Mouse (Mus musculus) heart, embryonic 12.5 days (tissue): ENCODE measurements around the gene Cdca8. TPM values are rescaled to one million over a fixed set of nuclear protein-coding genes. Genes with fewer than 3 reads are reported as not detected.
A peak's percentile ranks its signal among the peaks of the same experiment; 100 is the strongest.
"Not testable (repeated sequence)": the region's sequence is repeated elsewhere in the genome, so short reads cannot be mapped to it uniquely, and the experiment has no call there.

Experiments
- ATAC-seq: fragments of 200-750 bp; cut with Nextera tagmentation; 2 replicates; pipeline ENCODE4 v1.8.0; 2017; ENCODE audit warnings: moderate TSS enrichment, moderate library complexity; ENCODE audit not compliant: insufficient number of reproducible peaks, low FRiP score
- H3K27ac ChIP-seq: fragments of 300-500 bp; sonication (generic); 2 replicates; pipeline ENCODE4 v1.5.1; 2016; ENCODE audit warnings: mild to moderate bottlenecking, moderate library complexity; ENCODE audit not compliant: poor library complexity, severe bottlenecking
- H3K27me3 ChIP-seq: fragments of 300-500 bp; sonication (generic); replicated peaks from 2 replicates; pipeline ENCODE4 v1.6.1; 2016; ENCODE audit warnings: mild to moderate bottlenecking, moderate library complexity
- H3K36me3 ChIP-seq: fragments of 300-500 bp; sonication (generic); 2 replicates; pipeline ENCODE4 v1.6.1; 2016; ENCODE audit warnings: mild to moderate bottlenecking, moderate library complexity
- H3K4me1 ChIP-seq: fragments of 300-500 bp; sonication (generic); replicated peaks from 2 replicates; pipeline ENCODE4 v1.6.1; 2016; ENCODE audit warnings: mild to moderate bottlenecking
- H3K4me2 ChIP-seq: fragments of 300-500 bp; sonication (generic); 2 replicates; pipeline ENCODE4 v1.6.1; 2016; ENCODE audit warnings: mild to moderate bottlenecking, moderate library complexity
- H3K4me3 ChIP-seq: fragments of 300-500 bp; sonication (generic); 2 replicates; pipeline ENCODE4 v1.5.1; 2016; ENCODE audit warnings: mild to moderate bottlenecking
- H3K9ac ChIP-seq: fragments of 300-500 bp; sonication (generic); 2 replicates; pipeline ENCODE4 v1.6.1; 2016; ENCODE audit warnings: mild to moderate bottlenecking, moderate library complexity
- H3K9me3 ChIP-seq: fragments of 300-500 bp; sonication (generic); replicated peaks from 2 replicates; pipeline ENCODE4 v1.6.1; 2016; ENCODE audit warnings: mild to moderate bottlenecking, moderate library complexity
- WGBS: fragments of 180-500 bp; shearing (Covaris S2); methylation state at CpG from one replicate; pipeline ENCODE4 v1.1.7; 2016; 5-methylcytosine and 5-hydroxymethylcytosine counted together
- polyA plus RNA-seq: library from polyadenylated mRNA; unstranded; fragments of >200 nt; fragmentation: Nextera tagmentation; extraction: Ambion mirVana; gene quantifications from 2 replicates; pipeline ENCODE4 v1.2.1, GENCODE M21; 2016

The Cdca8 gene
- polyA plus RNA-seq: 134 and 138 TPM in 2 replicates

- H3K4me1 ChIP-seq: peaks cover 16% of the 10 kb centered on the region
- ATAC-seq, H3K4me3 ChIP-seq, H3K27me3 ChIP-seq, H3K4me2 ChIP-seq, H3K27ac ChIP-seq, H3K9me3 ChIP-seq, H3K9ac ChIP-seq: not testable (repeated sequence)
- H3K36me3 ChIP-seq: peaks cover 48% of the 10 kb centered on the region
- 89% methylated on average over 4 of the region's 4 CpGs for WGBS
Observed at GRCm38 (mm10) chr4:124939211-124939610, at the start of gene Cdca8. Gene Cdca8, minus strand, starts transcription at chr4:124939311.

- Histone ChIP-seq H3K4me3 (no peak overlapping the region), H3K36me3 (no peaks in the 10 kb centered on the region)
- WGBS: 11% methylated on average over 9 of the region's 9 CpGs
Observed at GRCm38 (mm10) chr4:124988382-124988781, 49.3 kb upstream of the Cdca8 start.

DNA sequence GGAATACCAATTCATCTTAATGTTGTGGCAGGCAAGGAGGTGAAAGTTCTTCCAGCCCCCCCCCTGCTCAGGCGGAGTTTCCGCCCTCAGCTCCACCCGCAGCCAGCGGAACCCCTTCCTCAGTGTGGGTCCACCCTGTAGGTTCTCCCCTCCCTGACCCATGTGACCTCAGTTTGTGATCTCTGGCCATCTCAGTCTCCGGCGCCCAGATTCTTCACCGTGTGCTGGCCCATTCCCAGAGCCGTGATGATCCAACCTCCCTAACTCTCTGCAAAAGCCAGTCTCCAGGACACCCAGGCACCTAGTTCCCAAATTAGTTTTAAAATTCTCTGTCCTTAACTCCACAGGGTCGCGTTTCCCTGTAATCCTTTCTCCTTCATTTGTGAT lies 48.6 kb upstream of the Cdca8 start:
- Histone ChIP-seq H3K27ac (no peak overlapping the region), H3K9me3 (no peaks in the 10 kb centered on the region), H3K36me3 (no peaks in the 10 kb centered on the region), H3K4me3 (no peak overlapping the region), H3K9ac (no peak overlapping the region), H3K4me1 (peaks cover 25% of the 10 kb centered on the region), H3K4me2 (0 out of 2 replicates have a peak overlapping the region, but pooled peaks have one; percentile 70), H3K27me3 (peaks cover 94% of the 10 kb centered on the region)
- 7% methylated on average over 10 of the region's 10 CpGs for WGBS
- ATAC-seq: no peak

More at GRCm38 (mm10) chr4:124988382-124988781, 49.3 kb upstream of the Cdca8 start:
- H3K4me1 ChIP-seq: peaks cover 25% of the 10 kb centered on the region
- H3K9ac ChIP-seq: no peak overlapping the region
- ATAC-seq: no peak
- 0 out of 2 replicates have a peak overlapping the region, but pooled peaks have one; percentile 2 for H3K4me2 ChIP-seq
- peaks cover 93% of the 10 kb centered on the region for H3K27me3 ChIP-seq
- no peaks in the 10 kb centered on the region for H3K9me3 ChIP-seq
- no peak overlapping the region for H3K27ac ChIP-seq

GRCm38 (mm10) chr4:124986739-124987710 lies 47.9 kb upstream of the Cdca8 start:
- Histone ChIP-seq H3K27me3 (peaks cover 99% of the 10 kb centered on the region), H3K36me3 (no peaks in the 10 kb centered on the region), H3K4me3 (peak overlapping the region; percentile 50), H3K27ac (no peak overlapping the region), H3K9me3 (no peaks in the 10 kb centered on the region), H3K9ac (peak overlapping the region; percentile 35; the same call in 1 of the 2 replicates), H3K4me2 (peak overlapping the region; percentile 70), H3K4me1 (peaks cover 25% of the 10 kb centered on the region)
- WGBS: 4% methylated on average over 49 of the region's 51 CpGs
- 0 out of 2 replicates have a peak, but pooled peaks have one; percentile 16 for ATAC-seq

DNA sequence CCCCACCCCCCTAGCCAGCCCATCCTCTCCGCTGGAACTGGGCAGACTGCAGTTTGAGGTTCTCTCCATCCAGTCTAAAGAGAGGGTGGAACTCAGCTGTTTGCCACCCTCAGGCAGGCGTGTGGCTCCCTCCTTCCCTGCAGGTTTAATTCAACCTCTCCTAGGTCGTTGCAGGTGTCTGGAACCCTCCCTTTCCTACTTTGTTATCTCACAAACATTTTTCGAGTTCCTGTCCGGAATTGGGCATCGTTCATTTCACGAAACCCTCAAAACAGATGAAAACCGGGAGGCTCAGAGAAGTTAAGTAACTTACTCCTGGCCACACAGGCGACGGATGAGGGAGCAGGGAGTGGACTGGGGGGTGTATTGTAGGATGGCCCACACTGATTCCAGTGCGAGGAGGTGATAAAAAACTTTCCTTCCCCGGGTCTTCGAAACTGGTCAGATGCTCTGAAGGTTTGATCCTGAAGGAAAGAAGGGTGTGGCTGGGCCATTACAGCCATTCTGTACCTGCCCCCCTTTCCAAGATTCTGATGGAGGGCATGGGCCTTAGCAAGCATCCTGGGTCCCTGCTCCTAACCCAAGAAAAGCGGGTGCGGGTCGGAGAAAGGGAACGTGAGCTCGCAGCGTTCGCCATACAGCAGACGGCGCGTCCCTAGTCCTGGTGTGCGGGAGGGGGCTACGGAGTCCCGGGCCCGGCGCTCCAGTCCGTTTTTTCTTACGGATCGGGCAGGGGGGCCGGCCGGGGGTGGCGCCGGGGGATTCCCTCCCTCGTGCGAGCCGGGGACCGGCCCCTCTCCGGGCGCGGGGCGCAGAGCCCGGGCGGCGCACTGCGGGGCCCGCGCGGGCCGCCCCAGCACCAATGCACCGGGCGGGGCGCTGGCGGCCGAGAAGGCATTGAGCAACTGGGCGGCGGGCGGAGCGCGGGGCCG lies 46.8 kb upstream of the Cdca8 start, which contains the start of gene Rspo1:
TSS of gene Rspo1 (plus strand) at position 760 of the 932 bp plus-strand sequence.
- H3K27ac ChIP-seq: no peak within 1 kb of the TSS
- H3K4me1 ChIP-seq: peaks cover 25% of the 10 kb centered on the region
- no peaks in the 10 kb centered on the region for H3K9me3 ChIP-seq
- H3K36me3 ChIP-seq: no peaks in the 10 kb centered on the region
- no peak for ATAC-seq
- peak within 1 kb of the TSS; percentile 70 for H3K4me2 ChIP-seq
- peaks cover 100% of the 10 kb centered on the region for H3K27me3 ChIP-seq
- 1% methylated on average over 56 of the region's 62 CpGs for WGBS
- peak within 1 kb of the TSS; percentile 50 for H3K4me3 ChIP-seq
- H3K9ac ChIP-seq: peak within 1 kb of the TSS; percentile 35; the same call in 1 of the 2 replicates

DNA sequence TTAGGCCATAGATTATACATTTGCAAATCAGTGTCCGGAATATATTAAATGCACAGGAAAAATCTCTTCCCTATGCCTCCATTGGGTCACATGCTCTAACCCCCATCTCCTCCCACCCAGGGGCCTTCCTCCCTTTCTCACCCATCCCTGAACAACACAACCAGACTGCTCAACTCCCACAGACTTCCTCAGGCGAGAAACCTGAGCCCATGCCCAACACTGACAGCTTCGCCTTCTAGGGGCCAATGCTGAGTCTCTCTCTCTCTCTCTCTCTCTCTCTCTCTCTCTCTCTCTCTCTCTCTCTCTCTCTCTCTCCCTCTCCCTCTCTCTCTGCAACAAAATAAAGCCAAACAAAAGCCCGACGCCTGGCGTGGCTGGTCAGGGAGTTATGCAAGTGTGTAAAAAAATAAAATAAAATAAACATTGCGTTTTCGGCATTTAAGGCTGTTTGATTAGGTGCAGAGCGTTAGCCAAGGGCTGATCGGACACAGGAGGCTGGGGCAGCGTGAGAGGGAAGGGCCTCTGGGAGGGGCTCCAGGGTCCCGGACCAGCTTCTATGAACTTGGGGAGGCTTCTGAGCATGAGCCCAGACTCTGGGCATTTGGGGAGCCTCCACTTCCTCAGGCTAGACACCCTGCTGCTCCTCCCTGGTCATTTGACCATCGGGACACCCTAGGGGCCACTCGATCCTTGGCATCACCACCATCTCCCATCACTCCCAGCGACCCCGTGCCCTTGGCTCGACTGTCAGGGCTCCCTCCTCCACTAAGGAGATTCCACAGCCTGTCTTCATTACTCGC lies 46.0 kb upstream of the Cdca8 start:
- no peaks in the 10 kb centered on the region for H3K36me3 ChIP-seq
- peaks cover 20% of the 10 kb centered on the region for H3K4me1 ChIP-seq
- WGBS: 10% methylated on average over 18 of the region's 18 CpGs
- no peaks in the 10 kb centered on the region for H3K9me3 ChIP-seq
- H3K9ac ChIP-seq: no peak overlapping the region
- peak overlapping the region; percentile 17; the same call in 1 of the 2 replicates for H3K4me2 ChIP-seq
- no peak for ATAC-seq
- peak overlapping the region; percentile 7; the same call in 1 of the 2 replicates for H3K4me3 ChIP-seq
- no peak overlapping the region for H3K27ac ChIP-seq
- peaks cover 99% of the 10 kb centered on the region for H3K27me3 ChIP-seq

- no peak overlapping the region for H3K4me2 ChIP-seq
- ATAC-seq: no peak
- H3K27ac ChIP-seq: no peak overlapping the region
- H3K4me3 ChIP-seq: no peak overlapping the region
- 18% methylated on average over 9 of the region's 9 CpGs for WGBS
- peaks cover 96% of the 10 kb centered on the region for H3K27me3 ChIP-seq
- H3K9ac ChIP-seq: no peak overlapping the region
- no peaks in the 10 kb centered on the region for H3K36me3 ChIP-seq
- peaks cover 14% of the 10 kb centered on the region for H3K4me1 ChIP-seq
- no peaks in the 10 kb centered on the region for H3K9me3 ChIP-seq
Observed at GRCm38 (mm10) chr4:124983893-124984526, 44.9 kb upstream of the Cdca8 start.

DNA sequence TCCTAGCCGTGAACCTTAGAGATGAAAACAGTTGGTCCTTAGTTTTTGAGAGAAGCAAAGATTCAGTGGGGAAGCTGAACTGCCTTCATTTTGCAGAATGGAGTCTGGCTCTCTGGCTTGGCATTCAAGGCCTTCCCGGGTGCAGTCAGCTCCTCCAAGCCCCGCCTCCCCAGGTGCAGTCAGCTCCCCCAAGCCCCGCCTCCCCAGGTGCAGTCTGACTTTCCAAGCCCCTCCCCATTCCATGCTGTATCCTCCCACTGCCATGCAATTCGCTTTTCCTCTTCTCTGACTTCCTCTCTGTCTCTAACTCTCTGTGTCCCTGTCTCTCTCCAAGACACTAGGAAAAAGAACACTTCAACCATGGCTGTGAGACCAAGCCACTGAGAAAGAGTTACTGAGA lies 39.1 kb upstream of the Cdca8 start:
- H3K4me2 ChIP-seq: no peak overlapping the region
- WGBS: 23% methylated on average over 5 of the region's 5 CpGs
- no peak overlapping the region for H3K27ac ChIP-seq
- H3K27me3 ChIP-seq: peaks cover 68% of the 10 kb centered on the region
- no peaks in the 10 kb centered on the region for H3K9me3 ChIP-seq
- H3K4me3 ChIP-seq: no peak overlapping the region
- H3K4me1 ChIP-seq: no peaks in the 10 kb centered on the region
- no peak for ATAC-seq
- no peaks in the 10 kb centered on the region for H3K36me3 ChIP-seq
- H3K9ac ChIP-seq: no peak overlapping the region

DNA sequence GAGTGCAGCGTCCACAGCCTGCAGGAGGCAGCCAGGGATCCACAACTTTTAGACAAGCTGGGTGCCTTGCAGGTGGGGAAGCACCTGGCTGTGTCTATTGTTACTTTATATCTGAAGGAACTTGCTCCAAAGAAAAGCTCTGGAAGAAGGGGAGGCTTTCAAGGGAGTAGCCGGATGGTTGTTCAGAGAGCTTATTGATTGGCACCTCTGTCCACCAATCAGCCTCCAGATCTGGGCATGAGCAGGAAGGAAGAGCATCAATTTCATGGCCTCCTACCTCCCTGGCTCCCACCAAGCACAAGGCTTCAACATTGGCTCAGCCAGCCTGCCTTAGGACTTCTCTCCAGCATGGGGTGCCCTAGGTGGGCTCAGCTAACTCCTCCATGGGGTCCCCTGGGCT lies 34.2 kb upstream of the Cdca8 start:
- no peaks in the 10 kb centered on the region for H3K4me1 ChIP-seq
- WGBS: 67% methylated on average over 2 of the region's 2 CpGs
- ATAC-seq: no peak
- no peaks in the 10 kb centered on the region for H3K36me3 ChIP-seq
- H3K27me3 ChIP-seq: peaks cover 66% of the 10 kb centered on the region
- no peak overlapping the region for H3K9ac ChIP-seq
- no peak overlapping the region for H3K4me2 ChIP-seq
- H3K9me3 ChIP-seq: no peaks in the 10 kb centered on the region
- H3K27ac ChIP-seq: no peak overlapping the region
- no peak overlapping the region for H3K4me3 ChIP-seq

DNA sequence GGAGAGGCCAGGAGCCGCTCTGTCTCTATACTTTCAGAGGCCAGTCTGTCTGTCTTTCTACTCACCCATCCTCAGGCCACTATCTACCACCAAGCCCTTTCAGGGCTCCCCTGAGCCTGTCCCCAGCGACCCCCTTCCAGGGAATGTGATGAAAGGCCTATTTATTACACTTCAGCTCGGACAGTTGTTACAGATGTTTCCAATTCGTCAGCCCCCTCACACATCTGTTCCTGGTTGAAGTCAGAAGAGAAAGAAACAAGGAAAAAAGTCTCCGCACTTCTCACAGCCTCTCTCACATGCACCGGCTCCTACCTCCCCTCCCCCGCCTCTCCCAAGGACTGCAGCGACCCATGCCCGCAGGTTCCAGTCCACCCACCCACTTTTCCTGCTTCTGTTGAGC lies 33.2 kb upstream of the Cdca8 start:
- no peak for ATAC-seq
- H3K27ac ChIP-seq: no peak overlapping the region
- H3K4me3 ChIP-seq: no peak overlapping the region
- peaks cover 57% of the 10 kb centered on the region for H3K27me3 ChIP-seq
- 31% methylated on average over 9 of the region's 9 CpGs for WGBS
- no peaks in the 10 kb centered on the region for H3K9me3 ChIP-seq
- no peak overlapping the region for H3K9ac ChIP-seq
- no peaks in the 10 kb centered on the region for H3K36me3 ChIP-seq
- no peak overlapping the region for H3K4me2 ChIP-seq
- H3K4me1 ChIP-seq: no peaks in the 10 kb centered on the region
